Mouse (Mus musculus) ZHBTc4 (cell line): Measurements from ENCODE around the gene Rcbtb2.
A peak's percentile ranks its signal among the peaks of the same experiment; 100 is the strongest.

Experiments
- DNase-seq: peaks from one replicate; pipeline ENCODE4 v3.0.0-alpha.2; 2011; ENCODE audit warnings: low read depth, low spot score

The Rcbtb2 gene

GRCm38 (mm10) chr14:73116301-73116700 is 6.5 kb upstream of the Rcbtb2 start:
- no peak for DNase-seq

- no peak for DNase-seq
Measured at GRCm38 (mm10) chr14:73116938-73117337, 5.9 kb upstream of the Rcbtb2 start.

GRCm38 (mm10) chr14:73117411-73118392 is 5.1 kb upstream of the Rcbtb2 start:
- no peak for DNase-seq

- DNase-seq, result no peak
Measured at GRCm38 (mm10) chr14:73118482-73119347, 4.1 kb upstream of the Rcbtb2 start.

GRCm38 (mm10) chr14:73119459-73119858 is 3.4 kb upstream of the Rcbtb2 start:
- DNase-seq, result no peak

GRCm38 (mm10) chr14:73119966-73120365 is 2.9 kb upstream of the Rcbtb2 start:
- DNase-seq, result no peak

- DNase-seq, result no peak
Measured at GRCm38 (mm10) chr14:73122211-73122922, 470 bp upstream of the Rcbtb2 start.

GRCm38 (mm10) chr14:73123381-73123780 is 544 bp downstream of the Rcbtb2 start:
- DNase-seq, result no peak

- DNase-seq, result no peak
Measured at GRCm38 (mm10) chr14:73123786-73124185, 949 bp downstream of the Rcbtb2 start.

GRCm38 (mm10) chr14:73130519-73130918 is 7.7 kb downstream of the Rcbtb2 start:
- no peak for DNase-seq

- no peak for DNase-seq
Measured at GRCm38 (mm10) chr14:73131856-73132410, 9.1 kb downstream of the Rcbtb2 start.

- no peak for DNase-seq
Measured at GRCm38 (mm10) chr14:73132731-73133130, 9.9 kb downstream of the Rcbtb2 start.

- DNase-seq, result no peak
Measured at GRCm38 (mm10) chr14:73137234-73137633, 14.4 kb downstream of the Rcbtb2 start.

GRCm38 (mm10) chr14:73138483-73138882 is 15.6 kb downstream of the Rcbtb2 start:
- DNase-seq, result no peak

- DNase-seq, result no peak
Measured at GRCm38 (mm10) chr14:73139866-73140265, 17.0 kb downstream of the Rcbtb2 start.

- DNase-seq, result no peak
Measured at GRCm38 (mm10) chr14:73141800-73142199, 19.0 kb downstream of the Rcbtb2 start.

- no peak for DNase-seq
Measured at GRCm38 (mm10) chr14:73142421-73142895, 19.6 kb downstream of the Rcbtb2 start.

- DNase-seq, result peak; percentile 73
Measured at GRCm38 (mm10) chr14:73142896-73143709, 20.3 kb downstream of the Rcbtb2 start.

GRCm38 (mm10) chr14:73143710-73144420 is 21.0 kb downstream of the Rcbtb2 start:
- DNase-seq, result peak; percentile 1

- DNase-seq, result no peak
Measured at GRCm38 (mm10) chr14:73145531-73145930, 22.7 kb downstream of the Rcbtb2 start.
